Mouse (Mus musculus) embryonic facial prominence, embryonic 12.5 days (tissue): ENCODE results near the gene Xrcc5. TPM values are rescaled to one million over a fixed set of nuclear protein-coding genes. Genes with fewer than 3 reads are reported as not detected.

Source experiments
- ATAC-seq: fragments of 200-750 bp; cut with Nextera tagmentation; 2 replicates; pipeline ENCODE4 v1.8.0; 2017; ENCODE audit not compliant: insufficient number of reproducible peaks, insufficient read depth, low FRiP score, low TSS enrichment
- H3K27ac ChIP-seq: fragments of 300-500 bp; sonication (generic); 2 replicates; pipeline ENCODE4 v1.5.1; 2016; ENCODE audit warnings: mild to moderate bottlenecking
- H3K27me3 ChIP-seq: fragments of 300-500 bp; sonication (generic); 2 replicates; pipeline ENCODE4 v1.6.1; 2016; ENCODE audit warnings: mild to moderate bottlenecking, moderate library complexity
- H3K36me3 ChIP-seq: fragments of 300-500 bp; sonication (generic); 2 replicates; pipeline ENCODE4 v1.6.1; 2016; ENCODE audit warnings: mild to moderate bottlenecking
- H3K4me1 ChIP-seq: fragments of 300-500 bp; sonication (generic); 2 replicates; pipeline ENCODE4 v1.6.1; 2016
- H3K4me2 ChIP-seq: fragments of 300-500 bp; sonication (generic); replicated peaks from 2 replicates; pipeline ENCODE4 v1.6.1; 2016; ENCODE audit warnings: mild to moderate bottlenecking, moderate library complexity
- H3K4me3 ChIP-seq: fragments of 300-500 bp; sonication (generic); 2 replicates; pipeline ENCODE4 v1.5.1; 2016; ENCODE audit warnings: mild to moderate bottlenecking
- H3K9ac ChIP-seq: fragments of 300-500 bp; sonication (generic); 2 replicates; pipeline ENCODE4 v1.6.1; 2016; ENCODE audit warnings: mild to moderate bottlenecking, moderate library complexity
- H3K9me3 ChIP-seq: fragments of 300-500 bp; sonication (generic); 2 replicates; pipeline ENCODE4 v1.6.1; 2016; ENCODE audit warnings: mild to moderate bottlenecking, moderate library complexity
- WGBS: fragments of 180-500 bp; shearing (Covaris S2); methylation state at CpG from one replicate; pipeline ENCODE4 v1.1.7; 2016; 5-methylcytosine and 5-hydroxymethylcytosine counted together
- polyA plus RNA-seq: library from polyadenylated mRNA; unstranded; fragments of >200 nt; fragmentation: Nextera tagmentation; extraction: Ambion mirVana; gene quantifications from 2 replicates; pipeline ENCODE4 v1.2.1, GENCODE M21; 2016

Gene Xrcc5
- 55.4 and 60.2 TPM in 2 replicates for polyA plus RNA-seq

DNA sequence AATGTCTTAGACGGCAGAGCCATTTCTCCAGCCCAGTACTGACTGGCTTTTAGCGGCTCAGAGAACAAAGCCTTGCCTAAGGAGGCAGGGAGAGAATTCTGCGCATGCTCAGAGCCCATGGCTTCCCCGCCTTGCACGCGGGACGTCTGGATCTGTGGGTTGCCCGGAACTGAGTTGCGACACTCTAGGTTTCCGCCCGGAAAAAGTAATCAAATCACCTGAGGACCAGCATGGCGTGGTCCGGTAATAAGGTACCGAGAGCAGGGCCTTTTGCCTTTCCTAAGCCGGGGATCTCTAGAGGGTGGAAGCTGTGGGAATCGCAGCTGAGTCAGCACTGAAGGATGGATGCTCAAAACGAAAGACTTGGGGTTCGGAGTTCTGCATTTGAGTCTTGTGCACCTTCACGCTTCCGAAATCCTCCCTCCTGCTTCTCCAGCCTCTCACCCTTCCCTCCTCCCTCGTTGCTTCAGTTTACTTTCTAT lies at the start of gene Xrcc5:
TSS of gene Xrcc5 (plus strand) at position 105 of the 482 bp plus-strand sequence.
- H3K4me1 ChIP-seq = peaks cover 20% of the 10 kb centered on the region
- H3K9ac ChIP-seq = peak within 1 kb of the TSS; percentile 68
- H3K4me2 ChIP-seq = peak within 1 kb of the TSS; percentile 52
- no peaks in the 10 kb centered on the region for H3K27me3 ChIP-seq
- no peaks in the 10 kb centered on the region for H3K9me3 ChIP-seq
- H3K4me3 ChIP-seq = peak within 1 kb of the TSS; percentile 57
- peak; percentile 92 for ATAC-seq
- peak within 1 kb of the TSS; percentile 92 for H3K27ac ChIP-seq
- WGBS = 1% methylated on average over 21 of the region's 21 CpGs
- peaks cover 8% of the 10 kb centered on the region for H3K36me3 ChIP-seq

DNA sequence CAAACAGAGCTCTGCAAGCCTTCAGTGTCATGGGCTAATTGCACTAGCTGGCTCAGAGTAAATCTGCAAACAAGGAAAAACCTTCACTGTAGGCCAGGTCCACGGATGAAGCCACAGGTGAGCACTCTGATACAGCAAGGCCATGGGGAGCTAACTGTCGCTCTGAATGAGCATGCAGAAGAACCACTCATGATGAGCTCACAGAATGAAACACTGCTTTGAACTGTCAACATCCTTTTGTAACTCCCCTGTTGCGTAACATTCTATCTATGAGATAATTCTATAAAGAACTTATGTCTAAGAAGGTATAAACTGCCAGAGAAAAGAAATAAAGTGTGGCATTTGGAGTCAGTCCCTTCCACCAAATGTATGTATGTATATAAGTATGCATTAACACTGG lies 44.1 kb upstream of the Xrcc5 start:
- 96% methylated on average over 3 of the region's 3 CpGs for WGBS
- no peak overlapping the region for H3K4me2 ChIP-seq
- H3K9me3 ChIP-seq = no peaks in the 10 kb centered on the region
- H3K9ac ChIP-seq = no peak overlapping the region
- no peak overlapping the region for H3K4me3 ChIP-seq
- no peaks in the 10 kb centered on the region for H3K27me3 ChIP-seq
- H3K36me3 ChIP-seq = peaks cover 19% of the 10 kb centered on the region
- ATAC-seq = no peak
- no peak overlapping the region for H3K27ac ChIP-seq
- no peaks in the 10 kb centered on the region for H3K4me1 ChIP-seq

DNA sequence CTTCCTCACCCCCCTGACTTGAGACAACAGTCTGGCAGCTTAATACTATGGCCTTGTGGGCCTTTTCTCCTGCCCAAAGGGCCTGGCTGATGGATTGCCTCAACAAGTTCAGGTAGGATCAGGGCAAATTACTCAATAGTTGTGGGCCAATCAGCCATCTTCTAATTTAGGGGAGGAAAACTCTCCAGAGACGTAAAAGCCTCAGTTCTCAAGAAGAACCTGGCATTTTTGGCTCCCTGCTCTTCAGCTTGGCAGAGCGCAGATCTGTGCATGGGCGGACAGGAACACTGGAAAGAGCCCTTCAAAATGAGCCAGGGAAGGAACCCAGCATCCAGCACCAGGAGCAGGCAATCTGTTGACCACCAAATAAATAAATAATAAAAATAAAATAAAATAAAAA lies 29.1 kb upstream of the Xrcc5 start:
- H3K27ac ChIP-seq = no peak overlapping the region
- 90% methylated on average over 3 of the region's 3 CpGs for WGBS
- H3K36me3 ChIP-seq = peaks cover 14% of the 10 kb centered on the region
- H3K9me3 ChIP-seq = no peaks in the 10 kb centered on the region
- no peaks in the 10 kb centered on the region for H3K4me1 ChIP-seq
- no peak for ATAC-seq
- no peaks in the 10 kb centered on the region for H3K27me3 ChIP-seq
- H3K4me3 ChIP-seq = no peak overlapping the region
- no peak overlapping the region for H3K4me2 ChIP-seq
- H3K9ac ChIP-seq = no peak overlapping the region

GRCm38 (mm10) chr1:72282604-72283003 lies 24.6 kb upstream of the Xrcc5 start:
- ATAC-seq = no peak
- H3K9me3 ChIP-seq = no peaks in the 10 kb centered on the region
- H3K36me3 ChIP-seq = no peaks in the 10 kb centered on the region
- no peak overlapping the region for H3K4me2 ChIP-seq
- WGBS = 91% methylated on average over 1 of the region's 1 CpGs
- H3K4me1 ChIP-seq = peaks cover 9% of the 10 kb centered on the region; the same call in 1 of the 2 replicates
- H3K4me3 ChIP-seq = no peak overlapping the region
- H3K27me3 ChIP-seq = no peaks in the 10 kb centered on the region
- H3K9ac ChIP-seq = no peak overlapping the region
- H3K27ac ChIP-seq = no peak overlapping the region

- peak within 1 kb of the TSS; percentile 68 for H3K4me3 ChIP-seq
- H3K9me3 ChIP-seq = no peaks in the 10 kb centered on the region
- ATAC-seq = peak; percentile 98
- WGBS = under 1% methylated on average over 30 of the region's 30 CpGs
- H3K9ac ChIP-seq = peak within 1 kb of the TSS; percentile 63
- H3K4me2 ChIP-seq = peak within 1 kb of the TSS; percentile 82
- H3K36me3 ChIP-seq = no peaks in the 10 kb centered on the region
- peak within 1 kb of the TSS; percentile 41; the same call in 1 of the 2 replicates for H3K27ac ChIP-seq
- peaks cover 9% of the 10 kb centered on the region; the same call in 1 of the 2 replicates for H3K4me1 ChIP-seq
- no peaks in the 10 kb centered on the region for H3K27me3 ChIP-seq
Observed at GRCm38 (mm10) chr1:72283992-72284485, 23.2 kb upstream of the Xrcc5 start, which contains the start of the genes Pecr and Tmem169. Gene Pecr (minus strand): TSS chr1:72284314. Gene Tmem169 (plus strand): TSS chr1:72284369.

GRCm38 (mm10) chr1:72284539-72284938 lies 22.7 kb upstream of the Xrcc5 start:
- Histone ChIP-seq H3K4me3 (peak overlapping the region; percentile 68), H3K9me3 (no peaks in the 10 kb centered on the region), H3K9ac (peak overlapping the region; percentile 54), H3K27me3 (no peaks in the 10 kb centered on the region), H3K27ac (peak overlapping the region; percentile 41; the same call in 1 of the 2 replicates), H3K36me3 (no peaks in the 10 kb centered on the region), H3K4me1 (peaks cover 9% of the 10 kb centered on the region; the same call in 1 of the 2 replicates), H3K4me2 (peak overlapping the region; percentile 82)
- ATAC-seq = peak; percentile 44; the same call in 1 of the 2 replicates
- 4% methylated on average over 5 of the region's 5 CpGs for WGBS

DNA sequence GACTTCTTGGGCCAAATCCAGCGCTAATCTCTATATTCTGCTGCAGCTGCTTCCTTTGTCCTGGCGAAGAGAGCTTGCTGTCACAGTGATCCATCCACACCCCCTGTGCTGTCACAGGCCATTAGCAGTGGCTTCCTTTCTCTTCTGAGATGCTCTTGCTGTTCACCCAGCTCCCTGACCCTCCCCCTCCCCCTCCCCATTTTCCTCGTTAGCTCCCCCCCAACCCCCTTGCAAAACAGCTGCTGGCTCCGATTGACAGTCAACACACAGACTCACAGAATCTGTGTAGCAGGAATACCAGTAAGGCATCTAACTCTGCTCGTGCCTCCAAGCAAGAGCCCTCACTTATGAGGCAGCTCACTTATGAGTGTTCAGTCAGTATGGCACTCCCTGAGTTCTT lies 20.3 kb upstream of the Xrcc5 start:
- Histone ChIP-seq H3K9ac (no peak overlapping the region), H3K9me3 (no peaks in the 10 kb centered on the region), H3K27me3 (no peaks in the 10 kb centered on the region), H3K4me2 (no peak overlapping the region), H3K27ac (0 out of 2 replicates have a peak overlapping the region, but pooled peaks have one; percentile 17), H3K36me3 (no peaks in the 10 kb centered on the region), H3K4me3 (no peak overlapping the region), H3K4me1 (peaks cover 9% of the 10 kb centered on the region; the same call in 1 of the 2 replicates)
- ATAC-seq = no peak
- 27% methylated on average over 5 of the region's 5 CpGs for WGBS

DNA sequence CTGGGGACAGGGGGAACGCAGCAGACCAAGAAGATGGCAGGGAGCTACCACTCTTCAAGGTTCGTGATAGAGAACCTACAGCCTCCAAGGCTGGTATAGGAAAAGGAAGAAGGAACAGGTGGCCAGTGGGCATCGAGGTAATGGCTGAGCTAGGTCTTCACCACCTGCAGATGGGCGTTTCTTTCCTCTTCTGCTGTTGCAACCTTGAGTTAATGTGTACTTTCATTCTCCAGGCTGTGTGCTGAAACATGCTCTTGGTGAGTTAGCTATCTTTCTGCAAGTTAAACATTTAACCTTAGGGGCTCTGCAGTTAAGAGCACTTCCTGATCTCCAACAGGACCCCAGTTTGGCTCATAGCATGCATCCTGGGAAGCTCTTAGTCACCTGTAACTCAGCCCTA lies 19.3 kb upstream of the Xrcc5 start:
- no peak overlapping the region for H3K9ac ChIP-seq
- H3K27me3 ChIP-seq = no peaks in the 10 kb centered on the region
- H3K36me3 ChIP-seq = no peaks in the 10 kb centered on the region
- 82% methylated on average over 4 of the region's 4 CpGs for WGBS
- no peak for ATAC-seq
- no peaks in the 10 kb centered on the region for H3K9me3 ChIP-seq
- H3K4me2 ChIP-seq = no peak overlapping the region
- H3K4me1 ChIP-seq = peaks cover 9% of the 10 kb centered on the region; the same call in 1 of the 2 replicates
- H3K27ac ChIP-seq = no peak overlapping the region
- H3K4me3 ChIP-seq = no peak overlapping the region

- no peak overlapping the region for H3K4me3 ChIP-seq
- H3K36me3 ChIP-seq = no peaks in the 10 kb centered on the region
- H3K9me3 ChIP-seq = no peaks in the 10 kb centered on the region
- WGBS = 84% methylated on average over 4 of the region's 4 CpGs
- no peak overlapping the region for H3K9ac ChIP-seq
- no peak overlapping the region for H3K27ac ChIP-seq
- peaks cover 9% of the 10 kb centered on the region; the same call in 1 of the 2 replicates for H3K4me1 ChIP-seq
- no peaks in the 10 kb centered on the region for H3K27me3 ChIP-seq
- no peak for ATAC-seq
- H3K4me2 ChIP-seq = no peak overlapping the region
Observed at GRCm38 (mm10) chr1:72288527-72289150, 18.6 kb upstream of the Xrcc5 start.

GRCm38 (mm10) chr1:72290896-72291295 lies 16.3 kb upstream of the Xrcc5 start:
- no peak overlapping the region for H3K27ac ChIP-seq
- 93% methylated on average over 4 of the region's 4 CpGs for WGBS
- peaks cover 9% of the 10 kb centered on the region; the same call in 1 of the 2 replicates for H3K4me1 ChIP-seq
- no peak overlapping the region for H3K9ac ChIP-seq
- no peaks in the 10 kb centered on the region for H3K36me3 ChIP-seq
- H3K4me2 ChIP-seq = no peak overlapping the region
- no peaks in the 10 kb centered on the region for H3K27me3 ChIP-seq
- no peak for ATAC-seq
- H3K9me3 ChIP-seq = no peaks in the 10 kb centered on the region
- H3K4me3 ChIP-seq = no peak overlapping the region

GRCm38 (mm10) chr1:72291421-72291820 lies 15.8 kb upstream of the Xrcc5 start:
- Histone ChIP-seq H3K4me3 (no peak overlapping the region), H3K27me3 (no peaks in the 10 kb centered on the region), H3K36me3 (no peaks in the 10 kb centered on the region), H3K4me1 (peaks cover 7% of the 10 kb centered on the region; the same call in 1 of the 2 replicates), H3K9me3 (no peaks in the 10 kb centered on the region), H3K27ac (no peak overlapping the region), H3K4me2 (no peak overlapping the region), H3K9ac (no peak overlapping the region)
- WGBS = 92% methylated on average over 4 of the region's 4 CpGs
- no peak for ATAC-seq

GRCm38 (mm10) chr1:72291925-72292324 lies 15.3 kb upstream of the Xrcc5 start:
- Histone ChIP-seq H3K9ac (no peak overlapping the region), H3K27ac (no peak overlapping the region), H3K4me3 (no peak overlapping the region), H3K4me1 (peaks cover 3% of the 10 kb centered on the region; the same call in 1 of the 2 replicates), H3K9me3 (no peaks in the 10 kb centered on the region), H3K27me3 (no peaks in the 10 kb centered on the region), H3K4me2 (no peak overlapping the region), H3K36me3 (no peaks in the 10 kb centered on the region)
- 85% methylated on average over 2 of the region's 2 CpGs for WGBS
- ATAC-seq = no peak
